Mouse (Mus musculus): ENCODE data around the gene Muc4. TPM values are rescaled to one million over a fixed set of nuclear protein-coding genes. Genes with fewer than 3 reads are reported as not detected.

Gene Muc4
- polyA plus RNA-seq, 1 experiment, result not detected

GRCm38 (mm10) chr16:32813771-32814170 is 78.1 kb downstream of the Muc4 start:
- H3K9me3 ChIP-seq, result peaks cover 3% of the 10 kb centered on the region
- H3K4me3 ChIP-seq (replicated peaks), result no peak overlapping the region
- H3K27me3 ChIP-seq (replicated peaks), result peaks cover 29% of the 10 kb centered on the region
- H3K4me1 ChIP-seq, result peaks cover 27% of the 10 kb centered on the region
- H3K36me3 ChIP-seq (replicated peaks; ENCODE audit: low read length), result no peaks in the 10 kb centered on the region
- no peak for TF ChIP-seq GATA1 (IDR thresholded peaks at IDR 0.05; ENCODE audit: borderline replicate concordance, low read length)
- no peak for TF ChIP-seq FLI1 (IDR thresholded peaks at IDR 0.05; ENCODE audit: low read length)

GRCm38 (mm10) chr16:32814539-32814938 is 78.9 kb downstream of the Muc4 start:
- Histone ChIP-seq H3K27me3 (replicated peaks) (peaks cover 32% of the 10 kb centered on the region), H3K36me3 (replicated peaks; ENCODE audit: low read length) (no peaks in the 10 kb centered on the region), H3K4me1 (peaks cover 27% of the 10 kb centered on the region), H3K9me3 (peaks cover 1% of the 10 kb centered on the region), H3K4me3 (replicated peaks) (peak overlapping the region; percentile 81)
- TF ChIP-seq GATA1 (IDR thresholded peaks at IDR 0.05; ENCODE audit: borderline replicate concordance, low read length), result no peak
- no peak for TF ChIP-seq FLI1 (IDR thresholded peaks at IDR 0.05; ENCODE audit: low read length)

GRCm38 (mm10) chr16:32815160-32815605 is 79.5 kb downstream of the Muc4 start:
- Histone ChIP-seq H3K36me3 (replicated peaks; ENCODE audit: low read length) (no peaks in the 10 kb centered on the region), H3K9me3 (no peaks in the 10 kb centered on the region), H3K4me3 (replicated peaks) (peak overlapping the region; percentile 14), H3K4me1 (peaks cover 27% of the 10 kb centered on the region), H3K27me3 (replicated peaks) (peaks cover 30% of the 10 kb centered on the region)
- TF ChIP-seq FLI1 (IDR thresholded peaks at IDR 0.05; ENCODE audit: low read length), result no peak
- no peak for TF ChIP-seq GATA1 (IDR thresholded peaks at IDR 0.05; ENCODE audit: borderline replicate concordance, low read length)

GRCm38 (mm10) chr16:32818036-32818435 is 82.3 kb downstream of the Muc4 start:
- Histone ChIP-seq H3K9me3 (no peaks in the 10 kb centered on the region), H3K4me1 (peaks cover 49% of the 10 kb centered on the region), H3K4me3 (replicated peaks) (no peak overlapping the region), H3K27me3 (replicated peaks) (peaks cover 18% of the 10 kb centered on the region), H3K36me3 (replicated peaks; ENCODE audit: low read length) (peaks cover 22% of the 10 kb centered on the region)
- no peak for TF ChIP-seq GATA1 (IDR thresholded peaks at IDR 0.05; ENCODE audit: borderline replicate concordance, low read length)
- TF ChIP-seq FLI1 (IDR thresholded peaks at IDR 0.05; ENCODE audit: low read length), result no peak

- H3K27me3 ChIP-seq (replicated peaks), result peaks cover 18% of the 10 kb centered on the region
- H3K4me3 ChIP-seq (replicated peaks), result no peak overlapping the region
- TF ChIP-seq FLI1 (IDR thresholded peaks at IDR 0.05; ENCODE audit: low read length) (no peak), GATA1 (IDR thresholded peaks at IDR 0.05; ENCODE audit: borderline replicate concordance, low read length) (no peak)
- H3K4me1 ChIP-seq, result peaks cover 51% of the 10 kb centered on the region
- H3K9me3 ChIP-seq, result no peaks in the 10 kb centered on the region
- peaks cover 26% of the 10 kb centered on the region for H3K36me3 ChIP-seq (replicated peaks; ENCODE audit: low read length)
Observed at GRCm38 (mm10) chr16:32818441-32818840, 82.8 kb downstream of the Muc4 start.

GRCm38 (mm10) chr16:32821772-32822449 is 86.2 kb downstream of the Muc4 start:
- Histone ChIP-seq H3K4me1 (peaks cover 35% of the 10 kb centered on the region), H3K27me3 (replicated peaks) (peaks cover 5% of the 10 kb centered on the region), H3K36me3 (replicated peaks; ENCODE audit: low read length) (peaks cover 61% of the 10 kb centered on the region), H3K9me3 (no peaks in the 10 kb centered on the region), H3K4me3 (replicated peaks) (peak overlapping the region; percentile 55)
- no peak for TF ChIP-seq GATA1 (IDR thresholded peaks at IDR 0.05; ENCODE audit: borderline replicate concordance, low read length)
- TF ChIP-seq FLI1 (IDR thresholded peaks at IDR 0.05; ENCODE audit: low read length), result no peak

DNA sequence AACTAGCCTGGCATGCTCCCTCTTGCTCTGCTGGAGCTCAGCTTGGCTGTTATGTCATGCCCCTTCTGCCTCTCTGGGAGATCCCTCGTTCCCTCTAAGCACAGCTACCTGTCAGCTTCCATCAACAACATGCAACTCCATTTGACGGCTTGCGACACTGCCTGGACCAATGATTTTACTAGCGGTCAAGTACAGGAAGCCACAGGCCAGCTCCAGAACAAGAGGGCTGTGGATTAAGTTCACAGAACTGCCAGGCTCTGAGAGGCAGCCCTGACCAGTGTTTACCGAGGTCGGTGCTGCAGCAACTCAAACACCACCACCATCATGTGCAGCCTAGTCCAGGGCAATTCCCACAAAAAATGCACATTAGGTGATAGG is 86.8 kb downstream of the Muc4 start:
- peak overlapping the region; percentile 55 for H3K4me3 ChIP-seq (replicated peaks)
- peaks cover 5% of the 10 kb centered on the region for H3K27me3 ChIP-seq (replicated peaks)
- peaks cover 66% of the 10 kb centered on the region for H3K36me3 ChIP-seq (replicated peaks; ENCODE audit: low read length)
- no peaks in the 10 kb centered on the region for H3K9me3 ChIP-seq
- peaks cover 35% of the 10 kb centered on the region for H3K4me1 ChIP-seq
- no peak for TF ChIP-seq FLI1 (IDR thresholded peaks at IDR 0.05; ENCODE audit: low read length)
- no peak for TF ChIP-seq GATA1 (IDR thresholded peaks at IDR 0.05; ENCODE audit: borderline replicate concordance, low read length)

DNA sequence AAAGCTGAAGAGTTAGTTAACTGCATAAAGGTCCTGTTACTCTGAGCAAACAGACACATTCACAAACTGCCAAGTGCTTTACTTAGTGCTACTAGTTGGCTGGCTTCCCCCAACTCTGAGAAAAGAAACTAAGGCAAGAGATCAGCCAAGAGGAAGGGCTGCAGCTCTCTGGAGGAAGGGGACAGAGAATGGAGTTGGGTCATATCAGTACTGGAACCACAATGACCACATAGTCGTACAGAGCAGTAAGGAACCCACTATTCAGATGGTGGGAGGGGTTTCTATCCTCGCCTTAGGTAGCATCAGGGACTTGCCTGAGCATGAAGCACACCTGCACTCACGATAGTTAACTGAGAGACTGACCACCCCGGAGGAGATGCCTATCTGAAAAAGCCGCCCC is 87.2 kb downstream of the Muc4 start:
- Histone ChIP-seq H3K4me1 (peaks cover 31% of the 10 kb centered on the region), H3K27me3 (replicated peaks) (peaks cover 5% of the 10 kb centered on the region), H3K9me3 (no peaks in the 10 kb centered on the region), H3K4me3 (replicated peaks) (no peak overlapping the region), H3K36me3 (replicated peaks; ENCODE audit: low read length) (peaks cover 70% of the 10 kb centered on the region)
- no peak for TF ChIP-seq GATA1 (IDR thresholded peaks at IDR 0.05; ENCODE audit: borderline replicate concordance, low read length)
- TF ChIP-seq FLI1 (IDR thresholded peaks at IDR 0.05; ENCODE audit: low read length), result no peak

DNA sequence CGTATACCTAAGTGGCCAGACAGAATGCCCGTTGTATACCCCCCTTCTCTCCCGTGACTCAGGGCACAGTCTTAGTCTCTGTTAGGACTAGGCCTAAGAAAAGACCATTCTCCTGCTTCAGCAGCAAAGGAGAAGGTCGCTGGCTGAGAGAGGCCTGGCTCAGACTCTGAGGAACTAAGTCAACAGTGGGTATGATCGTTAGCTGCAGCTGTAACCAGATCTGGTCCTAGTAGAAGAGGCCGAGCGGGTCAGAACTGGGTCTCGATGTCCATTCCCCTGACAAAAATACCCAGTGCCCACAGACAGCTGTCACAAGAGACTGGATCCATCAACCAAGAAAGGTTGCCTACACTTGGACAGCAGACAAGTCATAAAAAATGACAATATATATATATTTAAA is 87.8 kb downstream of the Muc4 start:
- no peak overlapping the region for H3K4me3 ChIP-seq (replicated peaks)
- no peaks in the 10 kb centered on the region for H3K9me3 ChIP-seq
- peaks cover 28% of the 10 kb centered on the region for H3K4me1 ChIP-seq
- H3K27me3 ChIP-seq (replicated peaks), result peaks cover 5% of the 10 kb centered on the region
- TF ChIP-seq GATA1 (IDR thresholded peaks at IDR 0.05; ENCODE audit: borderline replicate concordance, low read length), result no peak
- no peak for TF ChIP-seq FLI1 (IDR thresholded peaks at IDR 0.05; ENCODE audit: low read length)
- H3K36me3 ChIP-seq (replicated peaks; ENCODE audit: low read length), result peaks cover 76% of the 10 kb centered on the region

GRCm38 (mm10) chr16:32824061-32824460 is 88.4 kb downstream of the Muc4 start:
- TF ChIP-seq GATA1 (IDR thresholded peaks at IDR 0.05; ENCODE audit: borderline replicate concordance, low read length) (no peak), FLI1 (IDR thresholded peaks at IDR 0.05; ENCODE audit: low read length) (no peak)
- H3K4me1 ChIP-seq, result peaks cover 28% of the 10 kb centered on the region
- H3K27me3 ChIP-seq (replicated peaks), result no peaks in the 10 kb centered on the region
- H3K9me3 ChIP-seq, result no peaks in the 10 kb centered on the region
- H3K4me3 ChIP-seq (replicated peaks), result no peak overlapping the region
- H3K36me3 ChIP-seq (replicated peaks; ENCODE audit: low read length), result peaks cover 82% of the 10 kb centered on the region
